Mouse (Mus musculus): Measurements from ENCODE around the gene Eif2s3y.

The Eif2s3y gene

DNA sequence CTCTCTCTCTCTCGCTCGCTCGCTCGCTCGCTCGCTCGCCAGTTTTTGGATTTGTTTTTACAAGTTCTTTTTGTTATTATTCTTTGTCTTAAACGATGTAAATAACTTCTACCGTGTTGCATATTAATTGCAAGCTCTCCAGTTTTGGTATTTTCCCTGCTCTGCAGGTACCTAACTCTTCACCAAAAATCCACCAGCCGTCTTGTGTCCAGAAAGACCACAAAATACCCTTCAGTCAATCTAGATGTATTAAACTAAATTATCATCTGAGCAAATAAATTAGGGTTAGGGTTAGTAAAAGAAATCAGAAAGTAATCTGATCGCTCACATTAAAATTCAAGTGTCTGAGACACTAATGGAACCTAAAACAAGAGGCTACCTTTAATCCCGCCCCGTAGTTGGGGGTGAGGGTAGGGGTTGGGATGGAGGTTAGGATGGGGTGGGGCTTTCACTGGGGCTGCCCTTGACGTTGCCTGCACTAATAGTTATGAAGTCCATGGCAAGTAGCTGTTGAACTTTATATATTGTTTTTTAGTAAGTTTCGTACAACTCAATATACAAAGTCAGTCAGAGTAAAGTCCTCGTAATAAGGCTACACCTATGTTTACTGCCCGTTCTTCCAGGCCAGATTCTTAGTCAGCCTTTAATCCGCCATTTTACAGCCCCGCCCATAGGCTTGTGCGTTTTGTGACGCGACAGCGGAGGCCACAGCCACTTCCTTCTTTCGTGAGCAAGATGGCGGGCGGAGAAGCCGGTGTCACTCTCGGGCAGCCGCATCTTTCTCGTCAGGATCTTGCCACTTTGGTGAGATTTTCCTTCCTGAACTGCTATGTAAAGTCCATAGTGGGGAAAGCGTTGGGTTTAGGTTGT, at the start of gene Eif2s3y:
Eif2s3y (plus strand) TSS at position 662 of the 870 bp plus-strand sequence.
- DNase-seq (ENCODE audit: low spot score) = no peak
